Mouse (Mus musculus): ENCODE measurements at regions not wholly inside any gene's neighbourhood (a gene's known extent, or its start where the extent isn't known, plus 50 kb on each side); places are given as distances from the start of the nearest gene placed in this dataset.

DNA sequence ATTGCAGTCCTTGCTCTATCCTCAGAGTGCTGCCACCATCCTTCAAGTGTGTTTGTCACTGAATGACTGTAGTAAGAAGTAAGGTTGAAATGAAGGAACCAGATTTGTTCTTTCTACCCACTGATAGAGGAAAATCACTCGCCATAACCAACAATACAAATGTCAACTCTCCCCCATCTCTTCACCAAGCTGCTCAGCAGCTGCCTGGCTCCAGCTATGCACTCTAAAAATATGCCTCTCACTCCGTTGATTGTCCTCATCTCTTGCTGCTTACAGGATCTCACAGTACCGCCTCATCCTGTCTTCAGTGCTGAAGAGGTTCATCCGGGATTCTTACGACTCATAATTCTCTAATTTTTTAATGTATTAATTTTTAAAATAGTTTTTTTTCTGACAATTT, 63.2 kb upstream of the Itprid2 start:
- no peak for DNase-seq (ENCODE audit: low spot score)
- H3K9ac ChIP-seq (replicated peaks; ENCODE audit: low read length, poor library complexity, severe bottlenecking), result no peak overlapping the region
- H3K4me2 ChIP-seq (ENCODE audit: low read depth, low read length, poor library complexity, severe bottlenecking), result no peak overlapping the region
- no peaks in the 10 kb centered on the region for H3K36me3 ChIP-seq (ENCODE audit: insufficient read depth, low read length)
- H3K4me3 ChIP-seq (ENCODE audit: low read depth, low read length), result no peak overlapping the region
- H3K27me3 ChIP-seq (ENCODE audit: insufficient read depth, low read length), result no peaks in the 10 kb centered on the region
- no peaks in the 10 kb centered on the region for H3K4me1 ChIP-seq (ENCODE audit: insufficient read depth, low read length)
- H3K9me3 ChIP-seq (ENCODE audit: low read length), result no peaks in the 10 kb centered on the region
- ATAC-seq (ENCODE audit: low FRiP score), result no peak
- no peak for TF ChIP-seq CTCF (IDR thresholded peaks at IDR 0.05)
- 87% methylated on average over 5 of the region's 5 CpGs for WGBS
- H3K27ac ChIP-seq (ENCODE audit: low read depth, low read length), result no peak overlapping the region

DNA sequence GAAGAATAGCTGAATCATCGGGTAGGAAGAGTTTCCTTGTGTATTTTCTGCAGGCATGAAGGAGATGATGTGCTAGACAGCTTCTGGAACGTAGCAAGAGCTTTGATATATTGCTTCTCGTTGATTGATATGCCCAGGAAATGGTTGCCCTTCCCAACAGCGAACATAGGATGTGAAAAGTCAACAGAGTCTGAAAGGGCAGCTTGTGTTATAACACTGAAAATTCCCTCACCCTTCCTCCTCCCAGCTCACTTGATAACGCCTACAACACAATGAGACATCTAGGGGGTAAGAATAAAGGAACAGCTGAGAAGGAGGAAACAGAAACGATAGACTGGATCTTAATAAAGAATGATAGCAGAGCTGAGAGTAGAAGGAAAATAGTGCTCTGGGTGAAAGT, 60.1 kb upstream of the Itprid2 start:
- Histone ChIP-seq H3K4me2 (ENCODE audit: low read depth, low read length, poor library complexity, severe bottlenecking) (no peak overlapping the region), H3K27ac (ENCODE audit: low read depth, low read length) (no peak overlapping the region), H3K4me1 (ENCODE audit: insufficient read depth, low read length) (no peaks in the 10 kb centered on the region), H3K4me3 (ENCODE audit: low read depth, low read length) (no peak overlapping the region), H3K27me3 (ENCODE audit: insufficient read depth, low read length) (no peaks in the 10 kb centered on the region), H3K36me3 (ENCODE audit: insufficient read depth, low read length) (no peaks in the 10 kb centered on the region), H3K9ac (replicated peaks; ENCODE audit: low read length, poor library complexity, severe bottlenecking) (no peak overlapping the region), H3K9me3 (ENCODE audit: low read length) (no peaks in the 10 kb centered on the region)
- DNase-seq (ENCODE audit: low spot score), result no peak
- ATAC-seq (ENCODE audit: low FRiP score), result no peak
- no peak for TF ChIP-seq CTCF (IDR thresholded peaks at IDR 0.05)
- 75% methylated on average over 6 of the region's 6 CpGs for WGBS

DNA sequence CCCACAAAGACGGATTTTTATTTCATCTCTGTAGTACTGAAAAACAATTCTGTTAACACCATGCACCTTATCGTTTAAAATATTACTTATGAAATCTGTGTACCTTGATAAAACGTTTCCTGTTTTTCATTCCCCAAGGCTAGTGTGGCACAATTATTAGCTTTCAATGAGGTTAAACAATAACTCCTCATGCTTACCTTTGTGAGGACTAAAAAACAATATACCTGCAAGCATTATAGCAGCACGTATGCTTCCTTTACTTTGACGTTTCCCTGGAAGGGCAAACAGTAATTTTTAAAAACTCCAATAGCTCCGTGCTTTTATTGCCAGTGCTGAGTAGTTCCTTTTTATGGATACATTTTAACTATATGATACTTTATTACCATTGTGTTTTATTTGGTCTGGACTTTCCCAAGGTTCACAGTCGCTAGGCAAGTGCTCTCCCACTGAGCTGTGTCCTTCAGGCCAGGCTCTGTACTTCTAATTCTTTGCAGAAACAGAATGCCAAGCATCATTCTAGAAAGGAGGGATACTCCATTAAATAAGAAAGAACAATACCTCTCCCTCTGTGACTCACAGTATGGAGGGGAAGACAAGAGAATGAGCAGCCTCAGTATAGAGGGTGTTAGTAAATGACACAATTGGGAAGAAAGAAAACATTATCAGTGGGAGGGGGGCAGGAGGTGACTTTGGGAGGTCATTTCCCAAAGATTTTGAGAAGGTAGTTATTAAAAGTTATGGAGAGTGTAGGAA, 50.0 kb upstream of the Itprid2 start:
- no peaks in the 10 kb centered on the region for H3K4me1 ChIP-seq (ENCODE audit: insufficient read depth, low read length)
- DNase-seq (ENCODE audit: low spot score), result no peak
- H3K27ac ChIP-seq (ENCODE audit: low read depth, low read length), result no peak overlapping the region
- no peak overlapping the region for H3K4me3 ChIP-seq (ENCODE audit: low read depth, low read length)
- WGBS, result 75% methylated on average over 7 of the region's 7 CpGs
- ATAC-seq (ENCODE audit: low FRiP score), result no peak
- no peaks in the 10 kb centered on the region for H3K27me3 ChIP-seq (ENCODE audit: insufficient read depth, low read length)
- no peaks in the 10 kb centered on the region for H3K36me3 ChIP-seq (ENCODE audit: insufficient read depth, low read length)
- H3K9ac ChIP-seq (replicated peaks; ENCODE audit: low read length, poor library complexity, severe bottlenecking), result no peak overlapping the region
- H3K4me2 ChIP-seq (ENCODE audit: low read depth, low read length, poor library complexity, severe bottlenecking), result no peak overlapping the region
- TF ChIP-seq CTCF (IDR thresholded peaks at IDR 0.05), result no peak
- H3K9me3 ChIP-seq (ENCODE audit: low read length), result no peaks in the 10 kb centered on the region
